Mouse (Mus musculus): ENCODE measurements at regions not wholly inside any gene's neighbourhood (a gene's known extent, or its start where the extent isn't known, plus 50 kb on each side); places are given as distances from the start of the nearest gene placed in this dataset.

DNA sequence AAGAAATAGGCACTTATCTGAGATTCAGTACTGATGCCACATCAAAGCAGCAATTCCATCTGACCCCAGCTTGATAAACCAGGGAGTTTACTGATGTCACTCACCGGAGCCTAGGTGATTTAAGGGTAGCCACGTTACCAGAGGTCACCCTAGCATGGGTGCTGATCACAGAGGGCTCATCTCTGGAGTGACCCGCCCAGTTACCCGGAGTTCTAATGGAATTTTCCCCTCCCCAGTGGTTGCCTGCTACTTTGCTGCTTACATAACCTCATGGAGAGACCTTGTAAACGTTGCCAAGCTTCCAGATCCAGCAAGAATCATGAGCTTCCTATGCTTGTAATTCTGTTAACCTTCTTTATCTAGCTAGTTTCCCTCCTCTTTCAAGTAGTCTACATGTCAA is 125.8 kb upstream of the Slc16a7 start:
- TF ChIP-seq POLR2A (IDR thresholded peaks at IDR 0.05; ENCODE audit: extremely low read depth, insufficient read depth, low read length) (no peak), CTCF (IDR thresholded peaks at IDR 0.05; ENCODE audit: extremely low read depth, insufficient read depth, low read length) (no peak)

All from cortical plate, adult 2 months (tissue).